Mouse (Mus musculus) neural tube, embryonic 10.5 days (tissue): ENCODE measurements around the gene Ednrb.

Source experiments
- DNase-seq: peaks from one replicate; pipeline ENCODE4 v3.0.0-alpha.2; 2017; ENCODE audit warnings: low spot score; ENCODE audit errors: extremely low spot score

Gene Ednrb

GRCm38 (mm10) chr14:103767488-103767887, 76.7 kb downstream of the Ednrb start:
- DNase-seq = no peak
